Mouse (Mus musculus): Measurements from ENCODE around the gene Olfr112.
"Not testable (repeated sequence)": the region's sequence is repeated elsewhere in the genome, so short reads cannot be mapped to it uniquely, and the experiment has no call there.

Olfr112 gene

DNA sequence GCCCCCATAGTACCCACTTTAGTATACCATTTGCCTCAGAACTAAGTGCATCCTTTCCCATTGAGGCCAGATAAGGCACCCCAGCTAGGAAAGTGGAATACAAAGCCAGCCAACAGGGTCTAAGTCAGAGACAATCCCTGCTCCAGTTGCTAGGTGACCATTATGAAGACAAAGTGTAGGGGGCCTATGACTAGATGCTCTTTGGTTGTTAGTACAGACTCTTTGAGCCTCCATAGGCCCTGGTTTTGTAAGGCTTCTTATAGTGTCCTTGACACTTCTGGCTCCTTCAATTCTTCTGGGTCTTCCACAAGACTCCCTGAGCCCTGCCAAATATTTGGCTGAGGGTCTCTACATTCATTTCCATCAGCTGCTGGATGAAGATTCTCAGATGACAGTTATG lies at the start of gene Olfr112:
Gene Olfr112 (minus strand): TSS at position 101 of the 400 bp plus-strand sequence.
- in situ Hi-C loops (cut with MboI; ENCODE audit: low pct_unique_long_range_greater_than_20kb in 1 of 2, low sequenced_read_pairs in 2 of 2, unreplicated experiment in 1 of 2), result no loop called here

DNA sequence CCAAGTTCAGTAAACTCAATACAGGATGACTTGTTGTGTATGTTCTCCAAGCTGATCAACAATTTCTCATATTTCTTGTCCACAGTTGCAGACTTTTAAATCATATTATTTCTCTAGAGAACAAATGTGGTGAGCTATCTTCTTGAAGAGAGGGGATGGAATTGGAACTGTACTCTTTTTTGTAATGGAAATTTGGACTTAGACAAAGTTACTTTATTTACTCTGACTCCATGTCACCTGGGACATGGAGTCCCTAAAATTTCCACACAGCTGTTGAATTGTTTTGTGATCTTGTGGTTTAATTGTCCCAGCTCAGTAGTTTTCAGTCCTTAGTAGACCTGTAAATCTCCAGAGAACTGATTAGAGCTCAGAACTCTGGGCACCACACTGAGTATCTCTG lies 23.4 kb upstream of the Olfr112 start, which contains the start of gene Olfr114:
Gene Olfr114 (minus strand): TSS at position 101 of the 400 bp plus-strand sequence.
- in situ Hi-C loops (cut with MboI; ENCODE audit: low pct_unique_long_range_greater_than_20kb in 1 of 2, low sequenced_read_pairs in 2 of 2, unreplicated experiment in 1 of 2), result no loop called here

DNA sequence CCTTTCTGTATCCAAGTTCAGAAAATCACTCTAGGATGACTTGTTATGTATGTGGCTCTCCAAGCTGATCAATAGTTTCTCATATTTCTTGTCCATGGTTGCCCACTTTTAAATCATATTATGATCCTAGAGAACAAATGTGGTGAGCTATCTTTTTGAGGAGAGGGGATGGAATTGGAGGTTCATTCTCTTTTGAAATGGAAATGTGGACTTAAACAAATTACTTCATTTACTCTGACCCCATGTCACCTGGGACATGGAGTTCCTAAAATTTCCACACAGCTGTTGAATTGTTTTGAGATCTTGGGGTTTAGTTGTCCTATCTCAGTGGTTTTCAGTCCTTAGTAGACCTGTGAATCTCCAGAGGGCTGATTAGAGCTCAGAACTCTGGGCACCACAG lies 8.3 kb upstream of the Olfr112 start, which contains the start of gene Olfr113:
Gene Olfr113 (minus strand): TSS at position 101 of the 400 bp plus-strand sequence.
- in situ Hi-C loops (cut with MboI; ENCODE audit: low pct_unique_long_range_greater_than_20kb in 1 of 2, low sequenced_read_pairs in 2 of 2, unreplicated experiment in 1 of 2), result no loop called here

DNA sequence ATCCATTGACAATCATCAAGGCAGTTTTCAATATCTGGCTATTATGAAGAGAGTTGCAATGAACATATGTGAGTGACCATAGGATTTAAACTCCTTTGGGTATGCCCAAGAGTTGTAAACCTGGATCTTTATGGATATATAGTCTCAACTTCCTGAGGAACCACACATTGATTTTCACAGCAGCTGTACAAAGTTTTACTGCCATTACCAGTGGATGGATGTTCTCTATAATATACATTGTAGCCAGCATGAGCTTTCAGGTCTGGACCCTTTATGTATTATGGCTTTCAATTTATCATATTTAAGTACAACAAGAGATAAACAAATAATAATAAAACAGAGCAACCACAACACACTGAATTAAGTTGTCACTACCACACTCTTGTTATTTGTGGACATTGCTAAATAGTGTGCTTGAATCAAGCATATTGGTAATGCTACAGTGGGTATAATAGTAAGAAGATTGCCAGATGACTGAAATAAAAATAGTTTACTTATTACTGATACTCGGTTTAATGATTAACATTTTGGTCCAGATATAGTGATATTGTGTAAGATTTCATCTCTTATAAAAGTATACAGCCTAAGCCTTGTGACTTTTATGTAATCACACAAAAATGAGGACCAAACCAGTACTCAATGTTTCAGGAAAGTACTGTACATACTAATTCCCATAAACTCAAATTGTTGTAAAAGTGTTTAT lies 10.2 kb downstream of the Olfr112 start:
- in situ Hi-C loops (cut with MboI; ENCODE audit: low pct_unique_long_range_greater_than_20kb in 1 of 2, low sequenced_read_pairs in 2 of 2, unreplicated experiment in 1 of 2), result no loop called here

DNA sequence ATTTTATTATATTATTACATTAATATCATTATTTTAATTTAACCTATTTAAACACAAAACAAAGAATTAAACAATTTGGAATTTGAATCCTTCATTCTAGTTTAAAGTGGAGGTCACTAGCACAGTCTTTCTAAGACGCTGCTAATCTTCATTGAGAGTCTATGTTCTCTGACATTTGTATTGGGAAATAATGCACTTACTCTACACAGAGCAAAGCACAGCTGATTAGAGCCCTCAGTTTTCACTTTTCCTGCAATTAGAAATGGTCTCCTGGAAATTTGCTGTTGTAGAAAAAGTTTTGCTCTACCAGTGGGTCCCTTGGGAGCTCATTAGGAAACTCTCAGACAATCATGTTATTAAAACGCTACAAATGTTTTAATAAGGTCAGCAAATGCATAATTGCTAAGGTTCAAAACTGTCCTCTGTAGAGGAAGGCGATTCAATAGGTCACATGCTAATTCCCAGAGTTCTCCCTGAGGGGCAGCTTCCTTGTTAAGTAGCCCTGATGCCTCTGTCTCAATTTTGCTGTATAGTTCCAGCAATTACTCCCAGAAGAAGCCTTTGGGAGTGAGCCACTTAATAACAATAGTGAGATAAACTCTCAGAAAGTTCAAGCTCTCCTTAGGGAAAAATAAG lies 25.3 kb downstream of the Olfr112 start:
- in situ Hi-C loops (cut with MboI; ENCODE audit: low pct_unique_long_range_greater_than_20kb in 1 of 2, low sequenced_read_pairs in 2 of 2, unreplicated experiment in 1 of 2), result no loop called here

DNA sequence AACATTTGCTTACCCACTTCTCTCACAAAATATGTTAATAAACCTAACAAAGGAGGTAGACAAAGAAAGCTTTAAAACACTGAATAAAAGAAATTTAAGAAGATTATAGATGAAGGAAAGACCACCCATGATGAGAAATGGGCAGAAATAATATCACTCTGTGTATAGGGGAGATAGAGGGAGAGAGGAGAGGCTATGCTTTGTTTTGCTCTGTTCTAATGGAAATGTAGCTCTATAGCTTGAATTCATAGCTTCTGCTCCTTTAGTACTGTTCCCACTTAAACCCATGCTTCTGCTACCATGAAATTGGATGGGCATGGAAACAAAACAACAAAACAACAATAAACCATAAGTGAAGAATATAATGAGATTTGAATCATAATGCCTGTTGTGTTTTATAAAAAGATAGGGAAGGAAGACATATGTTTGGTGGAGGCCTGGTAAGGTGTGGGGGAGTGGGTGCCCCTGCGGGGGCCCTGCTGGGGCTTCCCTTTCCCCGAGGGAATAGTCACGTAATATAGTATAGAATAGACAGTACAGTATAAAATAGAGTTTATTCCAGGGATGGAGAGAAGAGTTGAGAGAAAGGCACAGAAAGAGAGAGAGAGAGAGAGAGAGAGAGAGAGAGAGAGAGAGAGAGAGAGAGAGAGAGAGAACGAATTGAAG lies 27.7 kb downstream of the Olfr112 start:
- in situ Hi-C loops (cut with MboI; ENCODE audit: low pct_unique_long_range_greater_than_20kb in 1 of 2, low sequenced_read_pairs in 2 of 2, unreplicated experiment in 1 of 2), result no loop called here

DNA sequence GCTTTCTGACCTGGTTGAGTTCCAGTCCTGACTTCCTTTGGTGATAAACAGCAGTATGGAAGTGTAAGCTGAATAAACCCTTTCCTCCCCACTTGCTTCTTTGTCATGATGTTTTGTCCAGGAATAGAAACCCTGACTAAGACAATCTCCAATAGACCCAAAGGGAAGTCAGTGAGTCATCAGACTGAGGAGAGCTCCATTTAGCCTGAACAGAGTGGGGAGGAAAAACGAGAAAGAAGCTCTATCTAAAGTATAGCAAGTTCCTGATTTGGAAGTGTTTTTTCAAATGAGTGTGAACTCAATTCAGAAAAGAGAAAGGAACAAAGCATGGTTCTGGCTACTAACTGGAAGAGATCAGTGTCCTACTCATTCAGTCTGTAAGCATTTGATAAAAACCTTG lies 30.8 kb downstream of the Olfr112 start:
- in situ Hi-C loops (cut with MboI; ENCODE audit: low pct_unique_long_range_greater_than_20kb in 1 of 2, low sequenced_read_pairs in 2 of 2, unreplicated experiment in 1 of 2), result not testable (repeated sequence)

DNA sequence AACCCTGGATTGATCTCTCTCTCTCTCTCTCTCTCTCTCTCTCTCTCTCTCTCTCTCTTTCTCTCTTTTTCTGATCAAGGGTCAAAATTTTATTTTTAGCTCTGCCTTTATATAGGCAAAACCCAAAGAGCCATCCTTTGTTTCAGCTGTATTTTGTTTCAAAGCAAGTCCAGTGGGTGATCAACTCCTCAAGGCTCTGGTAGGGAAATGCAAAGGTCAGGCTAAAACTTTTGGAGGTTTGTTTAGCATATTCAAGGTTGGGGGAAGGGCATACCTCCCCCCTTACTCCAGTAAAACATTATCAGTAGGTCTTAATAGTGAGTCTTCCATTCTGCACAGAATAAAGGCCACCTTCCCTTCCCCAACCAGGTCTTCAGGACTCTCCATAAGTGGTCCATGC lies 34.1 kb downstream of the Olfr112 start:
- in situ Hi-C loops (cut with MboI; ENCODE audit: low pct_unique_long_range_greater_than_20kb in 1 of 2, low sequenced_read_pairs in 2 of 2, unreplicated experiment in 1 of 2), result no loop called here

DNA sequence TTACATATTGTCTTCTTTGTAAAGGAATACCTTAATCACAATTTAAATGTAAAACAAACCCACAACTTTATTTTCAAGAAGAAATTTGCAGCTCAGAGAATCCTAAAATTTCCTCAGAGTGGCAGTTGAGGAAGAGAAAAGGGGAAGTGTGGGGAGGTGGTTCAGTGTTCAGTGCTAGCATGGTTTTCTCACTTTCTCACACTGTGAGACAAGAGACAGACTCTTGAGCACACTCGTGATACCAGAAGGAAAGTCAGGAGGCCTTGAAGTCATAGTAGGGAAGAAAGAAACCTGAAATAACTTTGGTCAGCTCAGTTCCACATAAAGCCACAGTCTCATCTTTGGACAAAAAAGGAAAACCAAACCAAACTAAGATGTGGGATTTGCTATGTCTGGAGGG lies 43.8 kb downstream of the Olfr112 start:
- in situ Hi-C loops (cut with MboI; ENCODE audit: low pct_unique_long_range_greater_than_20kb in 1 of 2, low sequenced_read_pairs in 2 of 2, unreplicated experiment in 1 of 2), result not testable (repeated sequence)

DNA sequence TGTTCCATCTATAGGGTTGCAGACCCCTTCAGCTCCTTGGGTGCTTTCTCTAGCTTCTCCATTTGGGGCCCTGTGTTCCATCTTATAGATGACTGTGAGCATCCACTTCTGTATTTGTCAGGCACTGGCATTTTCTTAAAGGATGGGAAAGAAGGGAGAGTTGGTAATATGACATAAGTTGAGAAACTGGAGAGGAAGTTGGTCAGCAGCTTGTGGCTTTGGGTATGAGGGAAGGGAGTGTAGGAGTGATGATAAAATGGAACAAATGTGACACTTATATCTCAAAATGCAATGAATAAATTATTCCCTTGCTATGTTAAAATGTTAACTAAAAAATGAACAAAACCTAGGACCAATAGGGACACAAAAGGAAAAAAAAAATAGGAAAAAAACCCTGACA lies 44.6 kb downstream of the Olfr112 start:
- in situ Hi-C loops (cut with MboI; ENCODE audit: low pct_unique_long_range_greater_than_20kb in 1 of 2, low sequenced_read_pairs in 2 of 2, unreplicated experiment in 1 of 2), result not testable (repeated sequence)
